Mouse (Mus musculus) heart, postnatal 10 days (tissue): ENCODE data around the gene Ctrl. TPM values are rescaled to one million over a fixed set of nuclear protein-coding genes. Genes with fewer than 3 reads are reported as not detected.

ENCODE experiments used
- DNase-seq, 2 experiments: peaks; one replicate each; pipeline ENCODE4 v3.0.0; 2021
- intact Hi-C: fragments of 180-260 bp; cut with DNase I; formaldehyde crosslinking; loops from one replicate; pipeline ENCODE4 v1.15.1; 2025
- total RNA-seq, 2 experiments: library from RNA; stranded (reverse); gene quantifications; 2 replicates each; pipeline ENCODE4 v1.2.3; 2021

Ctrl gene
- total RNA-seq, 2 experiments from 2014 or later: 0.35 to 0.48 TPM

DNA sequence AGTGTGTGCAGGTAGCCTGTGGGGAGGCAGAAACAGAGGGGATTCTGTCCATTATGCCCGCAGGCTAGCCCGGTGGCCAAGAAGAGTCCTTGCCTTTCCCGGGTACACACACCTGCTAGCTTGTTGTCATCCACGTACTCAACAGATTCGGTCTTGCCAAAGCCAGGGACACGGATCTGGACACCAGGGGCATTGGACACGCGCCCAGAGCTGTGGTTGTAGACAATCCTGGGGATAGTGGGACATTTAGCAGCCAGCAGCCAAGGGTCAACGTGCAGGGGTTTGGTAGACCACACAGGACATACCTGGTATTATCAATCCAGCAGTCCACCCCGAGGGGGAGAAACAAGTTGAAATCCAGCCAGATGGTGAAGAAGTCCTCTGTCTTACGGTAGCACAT, 8.4 kb upstream of the Ctrl start:
- intact Hi-C loops: no loop called here
- DNase-seq: no peak

DNA sequence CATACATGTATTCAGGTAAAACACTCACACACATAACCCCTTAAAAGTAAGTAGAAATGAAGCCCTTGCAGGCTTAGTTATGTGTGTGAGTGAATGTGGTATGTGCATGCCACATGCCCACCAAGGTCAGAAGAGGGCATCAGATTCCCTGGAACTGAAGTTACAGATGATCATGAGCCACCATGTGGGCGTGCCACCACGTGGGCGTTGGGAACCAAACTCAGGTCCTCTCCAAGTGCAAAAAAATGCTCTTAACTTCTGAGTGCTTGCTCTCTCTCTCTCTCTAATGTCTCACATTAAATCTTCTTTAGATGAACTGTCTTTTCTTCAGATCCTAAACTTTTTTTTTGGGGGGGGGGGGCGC, 4.6 kb upstream of the Ctrl start, which contains the start of gene Psmb10:
Gene Psmb10, minus strand, starts transcription at position 139 of the 364 bp plus-strand sequence.
- peak; percentile 61 to 66 for DNase-seq
- intact Hi-C loops: no loop called here

DNA sequence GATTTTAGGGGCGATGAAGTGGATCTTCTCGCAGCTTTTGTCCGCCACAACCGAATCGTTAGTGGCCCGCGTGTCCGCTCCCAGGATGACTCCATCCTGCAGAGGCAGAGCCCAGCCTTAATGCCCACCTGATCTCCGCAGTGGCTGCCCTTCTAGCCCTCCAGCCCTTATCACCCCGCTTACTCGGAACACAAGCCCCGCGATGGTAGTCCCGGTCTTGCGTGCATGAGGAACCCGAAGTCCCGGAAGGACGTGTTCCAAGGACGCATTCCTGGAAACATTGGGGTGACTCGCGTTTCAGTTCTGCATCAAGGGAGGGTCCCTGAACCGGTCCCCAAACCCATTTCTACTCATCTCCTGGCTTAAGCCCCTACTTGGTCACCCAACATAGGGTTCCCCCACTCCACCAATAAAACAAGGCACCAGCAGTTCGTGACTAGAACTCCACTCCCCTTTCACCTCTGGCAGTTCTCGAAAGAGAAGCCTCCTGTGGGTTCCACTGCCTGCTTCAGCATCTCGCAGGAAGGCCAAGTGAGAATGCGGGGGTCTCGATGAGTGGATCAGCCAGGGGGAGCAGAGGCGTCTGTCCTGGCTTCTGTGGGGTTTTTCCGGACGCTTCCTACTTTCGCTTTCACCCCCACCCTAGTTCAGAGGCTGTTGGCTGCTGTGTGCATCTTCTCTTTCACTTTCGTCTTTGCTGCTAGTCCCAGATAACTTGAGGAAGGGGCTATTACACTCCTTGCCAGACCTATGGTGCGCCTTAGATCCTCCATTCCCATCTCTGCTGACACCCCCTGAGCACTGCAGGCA, 4.0 kb upstream of the Ctrl start:
- DNase-seq: peak; percentile 64 to 74
- intact Hi-C loops: loop anchor here (2.0 kb wide), 1 partner anchor 27 kb away; no protein-coding TSS in a partner anchor

DNA sequence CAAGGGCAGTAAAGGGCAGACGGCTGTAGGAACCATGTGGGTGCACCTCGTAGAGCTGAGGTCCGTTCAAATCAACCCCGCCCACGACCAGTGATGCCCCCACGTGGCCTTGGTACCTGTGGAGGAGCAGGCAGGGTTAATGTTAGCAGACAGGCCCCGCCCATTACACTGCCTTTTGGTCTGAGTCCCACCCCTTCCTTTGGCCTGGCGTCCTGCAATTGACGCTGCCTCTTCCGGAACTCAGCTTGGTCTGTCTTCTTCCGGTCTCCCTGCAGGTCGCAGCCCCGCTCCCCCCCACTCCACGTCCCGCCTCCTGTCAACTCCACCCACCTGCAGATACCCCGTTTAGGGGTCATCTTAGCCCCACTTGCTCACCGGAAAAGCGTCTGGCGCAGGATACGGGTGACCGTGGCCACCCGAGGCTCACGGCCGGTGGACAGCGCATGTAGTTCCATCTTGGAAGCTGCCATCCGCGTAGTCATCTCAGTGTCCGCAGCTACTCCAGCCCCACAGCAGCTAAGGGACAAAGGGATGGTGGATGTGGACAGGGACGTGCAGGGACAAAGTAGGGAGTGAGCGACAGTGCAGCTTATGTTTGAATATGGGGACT, 3.3 kb upstream of the Ctrl start:
- intact Hi-C loops: loop anchor here (2.0 kb wide), 1 partner anchor 28 kb away; no protein-coding TSS in a partner anchor
- DNase-seq: peak; percentile 93

DNA sequence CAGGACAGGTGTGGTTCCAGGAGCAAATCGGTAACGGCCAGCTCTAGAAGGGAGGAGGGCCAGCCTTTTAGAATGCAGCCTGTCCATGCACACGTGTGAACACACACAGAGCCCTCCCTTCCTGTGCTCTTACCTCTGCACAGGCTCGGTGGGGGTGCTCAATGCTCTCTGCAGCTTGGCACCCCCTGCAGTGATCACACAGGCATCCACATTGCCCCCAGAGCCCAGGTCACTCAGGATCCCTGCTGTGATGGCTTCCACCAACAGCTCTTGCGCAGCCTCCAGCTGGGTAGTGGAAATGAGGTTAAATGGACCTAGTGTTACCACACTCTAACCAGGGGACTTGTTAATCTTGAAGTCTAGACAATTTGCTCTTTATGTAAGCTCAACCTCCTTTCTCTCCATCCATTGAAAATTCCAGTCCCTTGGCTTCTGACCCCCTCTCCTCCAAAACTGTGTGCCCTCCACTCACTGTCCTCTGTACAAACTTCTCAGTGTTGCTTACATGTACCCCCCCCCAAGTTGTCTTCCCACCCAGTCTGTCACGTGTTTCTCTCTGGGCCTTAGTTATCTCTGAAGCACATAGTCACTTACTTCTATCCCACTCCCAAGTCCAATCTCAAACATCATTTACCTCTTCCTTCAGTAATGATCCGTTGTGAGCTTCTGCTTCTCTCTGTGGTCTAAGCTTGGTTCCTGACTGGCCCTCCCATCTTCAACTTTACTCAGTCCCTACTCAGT, 2.4 kb upstream of the Ctrl start:
- intact Hi-C loops: loop anchor here (2.0 kb wide), 1 partner anchor 29 kb away; no protein-coding TSS in a partner anchor
- no peak for DNase-seq

DNA sequence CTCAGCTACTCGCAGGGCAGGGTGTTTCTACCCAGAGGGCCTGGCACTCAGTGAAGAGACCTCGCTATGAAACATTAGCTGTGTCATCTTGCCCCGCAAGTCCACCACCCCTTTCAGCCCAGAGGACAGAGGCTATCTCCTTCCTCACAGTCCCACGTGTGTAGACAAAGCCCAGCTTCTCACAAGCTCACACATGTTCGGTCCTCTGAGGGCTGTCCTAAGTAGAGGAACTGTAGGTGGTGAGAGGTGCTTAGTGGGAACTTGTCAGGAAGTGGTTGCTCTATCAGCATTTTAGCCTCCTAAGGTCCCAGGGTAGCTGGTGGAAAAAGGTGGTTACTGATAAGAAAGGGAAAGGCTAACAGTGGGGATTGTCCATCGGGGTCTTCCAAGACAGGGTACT, 1.4 kb upstream of the Ctrl start:
- no peak for DNase-seq
- intact Hi-C loops: no loop called here

DNA sequence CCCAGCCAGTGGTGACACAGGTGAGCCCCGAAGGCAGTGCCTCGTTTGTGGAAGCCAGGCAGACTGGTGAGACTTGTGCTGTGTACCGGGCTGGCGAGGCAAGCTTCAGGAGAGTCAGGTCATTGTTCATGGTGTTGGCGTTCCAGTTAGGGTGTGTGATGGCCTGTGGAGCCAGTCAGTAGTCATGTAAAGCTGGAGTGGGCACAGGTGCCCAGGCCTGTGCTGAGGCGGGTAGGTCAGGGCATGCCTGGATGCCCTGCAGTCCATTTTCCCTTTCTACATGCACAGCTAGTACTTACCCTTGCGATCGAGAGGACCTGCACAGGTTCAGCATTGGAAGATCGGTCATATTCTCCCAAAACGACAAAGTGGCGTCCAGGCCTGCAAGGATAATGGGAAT, 1.1 kb downstream of the Ctrl start:
- no peak for DNase-seq
- intact Hi-C loops: no loop called here

DNA sequence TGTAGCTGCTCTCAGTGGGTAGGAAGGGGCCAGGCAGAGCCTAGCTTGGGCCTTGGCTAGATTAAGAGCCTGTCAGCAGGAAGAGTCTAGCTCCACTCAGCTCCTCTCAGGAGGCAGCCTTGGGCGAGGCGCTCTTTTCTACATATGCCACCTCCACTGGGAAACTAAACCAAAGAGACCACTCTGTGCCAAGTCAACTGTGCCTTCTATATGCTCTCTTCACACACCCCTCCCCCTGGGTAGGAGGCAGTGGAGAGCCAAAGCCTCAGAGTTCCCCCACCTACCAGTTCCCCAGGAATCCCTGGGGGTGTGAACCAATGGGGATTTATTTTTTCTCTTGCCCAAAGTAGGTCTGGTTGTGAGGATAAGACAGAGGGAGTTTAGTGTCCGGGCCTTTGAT, 2.4 kb downstream of the Ctrl start:
- intact Hi-C loops: no loop called here
- DNase-seq: no peak

DNA sequence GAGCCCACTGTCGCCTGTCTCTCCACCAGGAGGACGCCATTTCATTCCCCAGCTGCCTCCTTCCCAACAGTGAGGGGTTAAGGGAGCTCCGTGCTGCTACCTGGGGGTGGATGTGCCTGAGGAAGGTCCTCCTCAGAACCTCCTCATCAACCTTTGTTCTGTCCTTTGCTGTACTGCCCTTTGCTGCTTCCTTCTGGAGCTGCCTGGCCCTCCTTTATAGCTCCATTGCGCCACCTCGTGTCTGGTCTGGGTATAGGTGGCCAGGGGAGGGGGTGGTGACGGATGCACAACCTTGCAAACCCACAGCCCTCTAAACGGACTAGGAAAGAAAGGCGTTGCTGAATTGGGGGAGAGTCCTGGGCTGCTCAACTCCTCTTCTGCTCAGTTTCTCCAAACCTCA, 3.1 kb downstream of the Ctrl start:
- intact Hi-C loops: loop anchor here (1.0 kb wide), 2 partner anchors 95 to 216 kb away; no protein-coding TSS in a partner anchor
- DNase-seq: peak; percentile 85 to 94

DNA sequence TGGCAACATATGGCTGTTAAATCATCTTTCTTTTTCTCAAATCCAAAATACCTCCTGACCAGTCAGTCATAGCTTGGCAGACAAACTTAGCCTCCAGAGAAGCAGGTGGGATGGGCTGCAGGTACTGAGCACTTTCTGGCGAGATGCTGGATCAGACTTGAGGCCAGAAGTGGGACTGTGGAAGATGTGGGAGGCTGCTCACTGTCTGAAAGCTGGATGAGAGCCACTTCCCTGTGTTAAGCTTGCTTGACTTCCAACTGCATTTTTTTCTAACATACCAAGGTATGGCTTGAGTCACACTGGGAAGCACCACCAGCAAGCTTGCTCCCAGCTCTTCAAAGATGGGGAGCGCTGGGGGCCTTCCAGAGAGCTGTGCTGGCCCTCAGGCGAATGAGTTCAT, 8.5 kb downstream of the Ctrl start:
- DNase-seq: no peak
- intact Hi-C loops: no loop called here

DNA sequence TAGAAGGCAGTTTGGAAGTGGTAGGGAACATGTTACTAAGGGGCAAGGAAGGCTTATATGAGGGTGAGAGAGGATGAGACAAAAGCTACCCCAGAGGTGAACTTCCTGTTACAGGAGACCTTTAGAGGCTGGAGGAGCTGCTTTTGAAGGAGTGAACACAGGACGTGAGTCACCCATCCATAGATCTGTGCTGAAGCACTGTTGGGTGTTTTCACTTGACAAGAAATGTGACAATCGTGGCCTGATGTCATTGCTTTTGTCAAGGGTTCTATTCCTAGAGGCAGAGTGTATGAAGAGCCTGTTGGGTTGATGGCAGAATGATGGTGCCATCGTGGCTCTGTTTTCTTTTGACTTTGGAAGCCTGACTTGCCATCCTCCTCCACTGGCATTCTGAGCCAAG, 14.3 kb downstream of the Ctrl start:
- intact Hi-C loops: no loop called here

DNA sequence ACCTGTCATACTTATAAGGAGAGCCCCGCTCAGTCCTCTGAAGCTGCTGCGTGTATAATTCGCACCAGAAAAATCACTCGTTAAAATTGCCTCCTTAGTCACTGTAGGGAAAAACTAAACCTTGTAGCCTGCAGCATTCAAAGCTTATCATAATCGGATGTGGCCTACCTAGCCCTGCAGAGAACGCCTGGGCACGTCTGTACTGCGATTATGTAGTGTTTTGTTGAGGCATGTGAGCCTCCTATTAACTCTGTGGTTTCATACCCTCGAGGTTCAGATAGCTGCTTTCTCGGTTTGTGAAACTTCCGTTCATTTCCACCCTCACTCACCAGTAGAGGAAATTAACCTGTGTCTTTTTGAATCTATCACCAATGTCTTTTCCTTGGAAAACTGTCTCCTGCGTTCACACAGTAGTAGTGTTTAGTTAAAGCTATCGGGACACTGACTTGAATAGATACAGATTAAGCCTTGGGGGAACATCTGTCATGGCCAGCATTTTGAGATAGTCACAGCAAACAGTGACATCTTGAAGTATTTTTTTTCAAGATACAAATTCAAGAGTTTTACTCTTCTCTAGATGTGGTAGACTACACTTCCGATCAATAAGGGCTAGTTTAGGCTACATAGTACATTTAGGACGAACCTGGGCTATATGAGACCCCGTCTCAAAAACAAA, 32.6 kb downstream of the Ctrl start:
- intact Hi-C loops: loop anchor here (2.0 kb wide), 1 partner anchor 110 kb away; the partner anchor contains the start of gene Ddx28
- no peak for DNase-seq

More for the DNA sequence above, 14.3 kb downstream of the Ctrl start:
- no peak for DNase-seq

DNA sequence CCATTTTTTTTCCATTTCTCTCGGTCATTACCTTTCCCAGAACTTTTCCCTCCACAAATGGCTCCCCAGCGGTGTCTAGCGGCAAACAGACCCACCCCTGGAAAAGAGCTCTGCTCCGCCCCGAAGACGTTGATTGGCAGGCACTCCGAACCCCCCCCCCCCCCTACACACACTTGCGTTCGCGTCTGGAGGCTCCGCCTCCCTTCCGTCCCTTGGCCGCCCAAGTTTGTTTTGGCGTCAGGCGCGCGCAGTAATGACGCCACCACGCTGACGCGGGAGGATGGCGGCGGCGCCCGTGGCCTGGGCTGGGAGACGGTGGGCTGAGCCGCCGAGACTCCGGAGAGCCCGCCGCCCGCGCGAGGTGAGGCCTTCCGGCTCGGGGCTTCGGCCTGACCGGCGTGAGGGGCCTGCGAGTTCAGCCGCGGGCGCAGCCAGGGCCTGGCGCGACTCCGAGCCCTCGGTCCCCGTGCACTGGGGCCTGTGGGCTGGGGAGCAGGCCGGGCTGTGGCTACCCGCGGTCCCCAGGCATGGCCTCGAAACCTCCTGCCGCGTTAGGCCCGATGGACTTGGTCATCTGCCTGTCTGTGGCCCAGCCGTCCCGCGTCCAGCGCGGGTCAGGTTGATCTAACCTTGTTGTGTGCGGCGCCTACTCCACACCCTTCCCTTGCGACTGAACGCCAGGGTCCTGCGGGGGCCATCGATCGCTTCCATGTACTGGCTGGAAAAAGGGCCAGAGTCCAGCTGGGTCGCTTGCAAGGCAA, 33.3 kb downstream of the Ctrl start, which contains the start of gene Pskh1:
Gene Pskh1, plus strand, starts transcription at position 262 of the 761 bp plus-strand sequence.
- intact Hi-C loops: loop anchor here (2.0 kb wide), 1 partner anchor 110 kb away; the partner anchor contains the start of gene Ddx28
- peak; percentile 96 for DNase-seq

DNA sequence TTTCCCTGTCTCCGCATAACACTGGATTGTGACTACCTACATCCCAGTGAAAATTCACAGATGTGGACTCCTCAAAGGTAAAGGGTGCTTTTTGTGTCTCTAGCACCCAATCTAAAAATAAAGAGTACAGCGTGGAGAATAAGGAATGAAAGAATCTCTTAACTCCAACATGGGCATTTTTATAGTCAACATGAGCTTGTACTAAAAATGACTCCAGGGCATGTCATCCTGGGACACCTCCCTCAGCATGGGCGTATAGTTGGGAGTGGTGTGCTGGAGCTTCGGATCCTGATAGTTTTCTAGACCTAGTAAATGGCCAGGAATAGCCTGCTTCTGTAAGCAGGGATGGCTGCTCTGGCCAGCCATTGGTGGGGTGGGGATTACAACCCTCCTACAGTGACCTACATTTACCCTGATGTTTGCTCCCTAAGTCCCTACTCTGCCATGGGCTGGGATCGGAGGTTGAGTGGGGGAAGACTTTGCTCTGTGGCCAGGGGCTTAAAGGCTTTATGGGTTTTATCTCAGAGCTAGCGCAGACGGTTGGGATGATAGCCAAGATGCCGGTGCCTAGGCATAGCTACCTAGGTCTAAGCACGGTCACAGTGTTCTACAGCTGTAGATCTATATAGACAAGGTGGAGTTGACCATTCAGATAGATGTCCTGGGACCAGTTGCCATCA, 35.7 kb downstream of the Ctrl start:
- DNase-seq: no peak
- intact Hi-C loops: loop anchor here (2.0 kb wide), 1 partner anchor 37 kb away; the partner anchor contains the start of gene Nutf2

DNA sequence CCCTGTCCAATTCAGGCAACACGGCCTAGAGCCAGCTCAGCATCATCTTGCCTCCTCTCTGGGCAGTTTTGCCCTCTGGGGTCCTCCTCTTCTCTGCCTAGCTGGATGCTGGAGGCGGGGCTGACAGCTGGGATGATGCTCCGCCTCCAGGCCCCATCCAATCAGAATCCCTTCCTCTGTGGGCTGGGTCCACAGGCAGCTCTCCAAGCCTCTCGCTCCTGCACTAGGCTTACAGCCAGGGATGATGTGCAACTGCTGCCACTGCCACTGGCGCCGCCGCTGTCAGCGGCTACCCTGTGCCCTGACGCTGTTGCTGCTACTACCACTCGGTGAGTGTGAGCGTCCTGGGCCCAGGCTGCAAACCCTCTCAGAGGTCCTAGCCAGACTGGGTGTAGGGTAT, 40.3 kb downstream of the Ctrl start, which contains the start of gene Nrn1l:
Gene Nrn1l, plus strand, starts transcription at position 229 of the 400 bp plus-strand sequence.
- peak; percentile 86 to 88 for DNase-seq
- intact Hi-C loops: no loop called here

DNA sequence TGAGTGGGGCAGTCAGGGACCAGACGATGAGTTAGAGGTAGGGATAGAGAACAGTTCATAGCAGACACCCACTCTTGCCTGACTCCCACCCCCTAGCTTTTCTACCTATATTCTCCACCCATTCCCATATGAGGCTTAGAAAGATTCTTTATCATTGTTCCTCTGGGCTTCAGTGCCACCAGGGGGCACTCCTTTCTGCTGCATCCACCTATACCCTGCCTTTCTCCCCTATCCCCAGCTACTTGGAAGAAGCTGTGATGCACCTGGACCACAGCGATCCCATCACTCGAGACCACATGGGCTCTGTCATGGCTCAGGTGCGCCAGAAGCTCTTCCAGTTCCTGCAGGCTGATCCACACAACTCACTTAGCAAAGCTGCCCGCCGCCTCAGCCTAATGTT, 41.2 kb downstream of the Ctrl start:
- DNase-seq: no peak
- intact Hi-C loops: no loop called here

DNA sequence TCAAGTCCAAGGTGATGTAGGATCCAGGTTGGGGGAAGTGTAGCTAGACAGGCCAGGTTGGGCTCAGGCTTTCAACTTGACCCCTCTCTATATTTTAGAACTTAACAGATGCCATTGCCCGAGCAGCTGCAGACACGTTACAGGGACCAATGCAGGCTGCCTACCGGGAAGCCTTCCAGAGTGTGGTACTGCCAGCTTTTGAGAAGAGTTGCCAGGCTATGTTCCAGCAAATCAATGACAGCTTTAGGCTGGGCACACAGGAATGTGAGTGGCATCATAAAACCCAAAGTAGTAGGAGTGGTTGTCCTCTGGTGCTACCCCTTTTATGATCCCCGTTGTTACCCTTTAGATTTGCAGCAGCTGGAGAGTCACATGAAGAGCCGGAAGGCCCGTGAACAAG, 42.8 kb downstream of the Ctrl start:
- intact Hi-C loops: no loop called here

DNA sequence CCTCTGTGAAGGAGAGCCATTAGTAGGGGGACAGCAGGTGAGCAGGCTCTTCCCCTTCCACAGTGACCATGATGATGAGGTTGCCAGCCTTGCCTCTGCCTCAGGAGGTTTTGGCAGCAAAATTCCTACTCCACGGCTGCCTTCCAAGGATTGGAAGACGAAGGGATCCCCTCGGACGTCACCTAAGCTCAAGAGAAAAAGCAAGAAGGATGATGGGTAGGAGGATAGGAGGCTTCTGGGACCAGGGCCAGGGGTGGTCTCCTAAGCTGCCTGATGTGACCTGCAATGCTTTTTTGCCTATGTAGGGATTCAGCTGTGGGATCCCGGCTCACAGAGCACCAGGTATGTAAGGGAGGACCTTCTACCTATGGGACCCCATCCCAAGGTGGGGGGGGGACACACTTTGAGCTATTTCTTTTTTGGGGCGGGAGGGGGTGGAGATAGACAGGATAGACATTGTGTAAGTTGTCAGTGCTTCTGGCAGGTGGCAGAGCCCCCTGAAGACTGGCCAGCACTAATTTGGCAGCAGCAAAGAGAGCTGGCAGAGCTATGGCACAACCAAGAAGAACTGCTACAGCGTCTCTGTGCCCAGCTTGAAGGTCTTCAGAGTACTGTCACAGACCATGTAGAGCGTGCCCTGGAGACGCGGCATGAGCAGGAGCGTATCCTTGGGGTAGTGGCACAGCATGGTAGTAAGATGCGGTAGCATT, 43.8 kb downstream of the Ctrl start:
- DNase-seq: no peak
- intact Hi-C loops: no loop called here

More for the DNA sequence above, 42.8 kb downstream of the Ctrl start:
- DNase-seq: peak; percentile 27 to 43
